Mouse (Mus musculus): Measurements from ENCODE around the gene Rab3gap1.
"Not testable (repeated sequence)": the region's sequence is repeated elsewhere in the genome, so short reads cannot be mapped to it uniquely, and the experiment has no call there.

Rab3gap1 gene

GRCm38 (mm10) chr1:127915802-127916201 lies 47.2 kb downstream of the Rab3gap1 start:
- DNase-seq (ENCODE audit: low read depth, low spot score): no peak

GRCm38 (mm10) chr1:127933405-127933804 lies 64.8 kb downstream of the Rab3gap1 start:
- no peak for DNase-seq (ENCODE audit: low read depth, low spot score)

GRCm38 (mm10) chr1:127934322-127934721 lies 65.7 kb downstream of the Rab3gap1 start:
- DNase-seq (ENCODE audit: low read depth, low spot score): no peak

GRCm38 (mm10) chr1:127937277-127937676 lies 68.7 kb downstream of the Rab3gap1 start:
- no peak for DNase-seq (ENCODE audit: low read depth, low spot score)

- no peak for DNase-seq (ENCODE audit: low read depth, low spot score)
These were observed 73.7 kb downstream of the Rab3gap1 start for GRCm38 (mm10) chr1:127942231-127942630.

- no peak for DNase-seq (ENCODE audit: low read depth, low spot score)
These were observed 74.9 kb downstream of the Rab3gap1 start for GRCm38 (mm10) chr1:127943516-127943915.

- DNase-seq (ENCODE audit: low read depth, low spot score): no peak
These were observed 77.4 kb downstream of the Rab3gap1 start for GRCm38 (mm10) chr1:127945696-127946575.

GRCm38 (mm10) chr1:127946615-127947249 lies 78.2 kb downstream of the Rab3gap1 start:
- DNase-seq (ENCODE audit: low read depth, low spot score): no peak

- no peak for DNase-seq (ENCODE audit: low read depth, low spot score)
These were observed 80.2 kb downstream of the Rab3gap1 start for GRCm38 (mm10) chr1:127948748-127949147.

- DNase-seq (ENCODE audit: low read depth, low spot score): no peak
These were observed 83.7 kb downstream of the Rab3gap1 start for GRCm38 (mm10) chr1:127952276-127952675.

- not testable (repeated sequence) for DNase-seq (ENCODE audit: low read depth, low spot score)
These were observed 85.6 kb downstream of the Rab3gap1 start for GRCm38 (mm10) chr1:127954198-127954597.

- DNase-seq (ENCODE audit: low read depth, low spot score): no peak
These were observed 86.2 kb downstream of the Rab3gap1 start for GRCm38 (mm10) chr1:127954800-127955199.

- DNase-seq (ENCODE audit: low read depth, low spot score): no peak
These were observed 88.0 kb downstream of the Rab3gap1 start for GRCm38 (mm10) chr1:127956524-127956923.

GRCm38 (mm10) chr1:127958801-127959200 lies 90.2 kb downstream of the Rab3gap1 start:
- no peak for DNase-seq (ENCODE audit: low read depth, low spot score)

GRCm38 (mm10) chr1:127959312-127959718 lies 90.7 kb downstream of the Rab3gap1 start:
- no peak for DNase-seq (ENCODE audit: low read depth, low spot score)

- no peak for DNase-seq (ENCODE audit: low read depth, low spot score)
These were observed 92.6 kb downstream of the Rab3gap1 start for GRCm38 (mm10) chr1:127961140-127961539.

- DNase-seq (ENCODE audit: low read depth, low spot score): no peak
These were observed 94.8 kb downstream of the Rab3gap1 start for GRCm38 (mm10) chr1:127963326-127963725.

- DNase-seq (ENCODE audit: low read depth, low spot score): no peak
These were observed 102.3 kb downstream of the Rab3gap1 start for GRCm38 (mm10) chr1:127970870-127971269.

- DNase-seq (ENCODE audit: low read depth, low spot score): no peak
These were observed 105.5 kb downstream of the Rab3gap1 start for GRCm38 (mm10) chr1:127974082-127974481.

GRCm38 (mm10) chr1:127975676-127976075 lies 107.1 kb downstream of the Rab3gap1 start:
- no peak for DNase-seq (ENCODE audit: low read depth, low spot score)

- no peak for DNase-seq (ENCODE audit: low read depth, low spot score)
These were observed 107.5 kb downstream of the Rab3gap1 start for GRCm38 (mm10) chr1:127976106-127976505.

GRCm38 (mm10) chr1:127978125-127978524 lies 109.6 kb downstream of the Rab3gap1 start:
- DNase-seq (ENCODE audit: low read depth, low spot score): no peak
